Mouse (Mus musculus): ENCODE measurements around the gene Sbno1. TPM values are rescaled to one million over a fixed set of nuclear protein-coding genes. Genes with fewer than 3 reads are reported as not detected.
"Not testable (repeated sequence)": the region's sequence is repeated elsewhere in the genome, so short reads cannot be mapped to it uniquely, and the experiment has no call there.

The Sbno1 gene
- polyA plus RNA-seq, 2 experiments = 43.0 to 65.1 TPM

- WGBS = 46% methylated on average over 3 of the region's 3 CpGs
- peak overlapping the region; percentile 93 for H3K4me2 ChIP-seq (replicated peaks; ENCODE audit: low read depth, low read length, severe bottlenecking)
- DNase-seq (ENCODE audit: low spot score) (no peak), ATAC-seq (ENCODE audit: low FRiP score, low read depth) (no peak)
- peaks cover 26% of the 10 kb centered on the region for H3K36me3 ChIP-seq (ENCODE audit: control insufficient read depth, insufficient read depth, low read length)
- TF ChIP-seq POLR2A (IDR thresholded peaks at IDR 0.05; ENCODE audit: borderline replicate concordance, extremely low read depth, insufficient read depth, insufficient read length) = no peak
- H3K4me1 ChIP-seq (ENCODE audit: control insufficient read depth, insufficient read depth, low read length) = peaks cover 18% of the 10 kb centered on the region
- no peaks in the 10 kb centered on the region for H3K27me3 ChIP-seq (ENCODE audit: control insufficient read depth, insufficient read depth, low read length)
- H3K9ac ChIP-seq (ENCODE audit: low read depth, low read length, severe bottlenecking) = peak overlapping the region; percentile 100
- H3K27ac ChIP-seq (replicated peaks; ENCODE audit: low read depth, low read length) = peak overlapping the region; percentile 98
- no peaks in the 10 kb centered on the region for H3K9me3 ChIP-seq (ENCODE audit: control insufficient read depth, low read length)
- H3K4me3 ChIP-seq (replicated peaks; ENCODE audit: low read length) = peak overlapping the region; percentile 96
These were observed 74.2 kb downstream of the Sbno1 start for GRCm38 (mm10) chr5:124351604-124352003.

GRCm38 (mm10) chr5:124351111-124351560, 74.7 kb downstream of the Sbno1 start:
- H3K36me3 ChIP-seq (ENCODE audit: control insufficient read depth, insufficient read depth, low read length) = peaks cover 30% of the 10 kb centered on the region
- H3K9me3 ChIP-seq (ENCODE audit: control insufficient read depth, low read length) = no peaks in the 10 kb centered on the region
- H3K4me1 ChIP-seq (ENCODE audit: control insufficient read depth, insufficient read depth, low read length) = peaks cover 18% of the 10 kb centered on the region
- ATAC-seq (ENCODE audit: low FRiP score, low read depth) (peak; percentile 39), DNase-seq (ENCODE audit: low spot score) (peak; percentile 47)
- peak overlapping the region; percentile 100 for H3K9ac ChIP-seq (ENCODE audit: low read depth, low read length, severe bottlenecking)
- WGBS = 22% methylated on average over 7 of the region's 7 CpGs
- peak overlapping the region; percentile 93 for H3K4me2 ChIP-seq (replicated peaks; ENCODE audit: low read depth, low read length, severe bottlenecking)
- no peaks in the 10 kb centered on the region for H3K27me3 ChIP-seq (ENCODE audit: control insufficient read depth, insufficient read depth, low read length)
- H3K27ac ChIP-seq (replicated peaks; ENCODE audit: low read depth, low read length) = peak overlapping the region; percentile 98
- no peak for TF ChIP-seq POLR2A (IDR thresholded peaks at IDR 0.05; ENCODE audit: borderline replicate concordance, extremely low read depth, insufficient read depth, insufficient read length)
- peak overlapping the region; percentile 96 for H3K4me3 ChIP-seq (replicated peaks; ENCODE audit: low read length)

- 75% methylated on average over 2 of the region's 2 CpGs for WGBS
- Histone ChIP-seq H3K9me3 (ENCODE audit: control insufficient read depth, low read length) (no peaks in the 10 kb centered on the region), H3K27me3 (ENCODE audit: control insufficient read depth, insufficient read depth, low read length) (no peaks in the 10 kb centered on the region), H3K4me3 (replicated peaks; ENCODE audit: low read length) (no peak overlapping the region), H3K4me1 (ENCODE audit: control insufficient read depth, insufficient read depth, low read length) (peaks cover 18% of the 10 kb centered on the region), H3K9ac (ENCODE audit: low read depth, low read length, severe bottlenecking) (no peak overlapping the region), H3K27ac (replicated peaks; ENCODE audit: low read depth, low read length) (peak overlapping the region; percentile 98; the same call in 1 of the 2 replicates), H3K36me3 (ENCODE audit: control insufficient read depth, insufficient read depth, low read length) (peaks cover 33% of the 10 kb centered on the region), H3K4me2 (replicated peaks; ENCODE audit: low read depth, low read length, severe bottlenecking) (peak overlapping the region; percentile 93; the same call in 1 of the 2 replicates)
- no peak for ATAC-seq (ENCODE audit: low FRiP score, low read depth)
- no peak for TF ChIP-seq POLR2A (IDR thresholded peaks at IDR 0.05; ENCODE audit: borderline replicate concordance, extremely low read depth, insufficient read depth, insufficient read length)
- DNase-seq (ENCODE audit: low spot score) = no peak
These were observed 75.5 kb downstream of the Sbno1 start for GRCm38 (mm10) chr5:124350350-124350749.

GRCm38 (mm10) chr5:124349196-124349595, 76.6 kb downstream of the Sbno1 start:
- H3K27ac ChIP-seq (replicated peaks; ENCODE audit: low read depth, low read length) = no peak overlapping the region
- DNase-seq (ENCODE audit: low spot score) = no peak
- 94% methylated on average over 17 of the region's 17 CpGs for WGBS

GRCm38 (mm10) chr5:124342897-124343296, 82.9 kb downstream of the Sbno1 start:
- ATAC-seq (ENCODE audit: low FRiP score, low read depth) (no peak), DNase-seq (ENCODE audit: low spot score) (no peak)
- WGBS = 79% methylated on average over 8 of the region's 8 CpGs
- peaks cover 5% of the 10 kb centered on the region; the same call in 1 of the 2 replicates for H3K4me1 ChIP-seq (ENCODE audit: control insufficient read depth, insufficient read depth, low read length)
- H3K27me3 ChIP-seq (ENCODE audit: control insufficient read depth, insufficient read depth, low read length) = no peaks in the 10 kb centered on the region
- H3K27ac ChIP-seq (replicated peaks; ENCODE audit: low read depth, low read length) = no peak overlapping the region
- H3K36me3 ChIP-seq (ENCODE audit: control insufficient read depth, insufficient read depth, low read length) = peaks cover 27% of the 10 kb centered on the region
- H3K9ac ChIP-seq (ENCODE audit: low read depth, low read length, severe bottlenecking) = no peak overlapping the region
- no peaks in the 10 kb centered on the region for H3K9me3 ChIP-seq (ENCODE audit: control insufficient read depth, low read length)
- TF ChIP-seq POLR2A (IDR thresholded peaks at IDR 0.05; ENCODE audit: borderline replicate concordance, extremely low read depth, insufficient read depth, insufficient read length) = no peak
- no peak overlapping the region for H3K4me3 ChIP-seq (replicated peaks; ENCODE audit: low read length)
- no peak overlapping the region for H3K4me2 ChIP-seq (replicated peaks; ENCODE audit: low read depth, low read length, severe bottlenecking)

More at GRCm38 (mm10) chr5:124349196-124349595, 76.6 kb downstream of the Sbno1 start:
- no peaks in the 10 kb centered on the region for H3K27me3 ChIP-seq (ENCODE audit: control insufficient read depth, insufficient read depth, low read length)
- H3K4me1 ChIP-seq (ENCODE audit: control insufficient read depth, insufficient read depth, low read length) = peaks cover 18% of the 10 kb centered on the region
- H3K4me2 ChIP-seq (replicated peaks; ENCODE audit: low read depth, low read length, severe bottlenecking) = no peak overlapping the region
- TF ChIP-seq POLR2A (IDR thresholded peaks at IDR 0.05; ENCODE audit: borderline replicate concordance, extremely low read depth, insufficient read depth, insufficient read length) = no peak
- H3K9ac ChIP-seq (ENCODE audit: low read depth, low read length, severe bottlenecking) = no peak overlapping the region
- no peak for ATAC-seq (ENCODE audit: low FRiP score, low read depth)
- H3K36me3 ChIP-seq (ENCODE audit: control insufficient read depth, insufficient read depth, low read length) = peaks cover 44% of the 10 kb centered on the region
- no peaks in the 10 kb centered on the region for H3K9me3 ChIP-seq (ENCODE audit: control insufficient read depth, low read length)
- no peak overlapping the region for H3K4me3 ChIP-seq (replicated peaks; ENCODE audit: low read length)

GRCm38 (mm10) chr5:124341753-124342339, 84.0 kb downstream of the Sbno1 start:
- DNase-seq (ENCODE audit: low spot score); H3K4me2 ChIP-seq (replicated peaks; ENCODE audit: low read depth, low read length, severe bottlenecking); H3K4me3 ChIP-seq (replicated peaks; ENCODE audit: low read length); H3K27me3 ChIP-seq (ENCODE audit: control insufficient read depth, insufficient read depth, low read length); H3K9ac ChIP-seq (ENCODE audit: low read depth, low read length, severe bottlenecking); ATAC-seq (ENCODE audit: low FRiP score, low read depth); H3K27ac ChIP-seq (replicated peaks; ENCODE audit: low read depth, low read length); H3K9me3 ChIP-seq (ENCODE audit: control insufficient read depth, low read length); H3K4me1 ChIP-seq (ENCODE audit: control insufficient read depth, insufficient read depth, low read length): not testable (repeated sequence)
- 51% methylated on average over 6 of the region's 6 CpGs for WGBS
- peaks cover 23% of the 10 kb centered on the region for H3K36me3 ChIP-seq (ENCODE audit: control insufficient read depth, insufficient read depth, low read length)

All from limb, embryonic 14.5 days (tissue).